ENCODE assay signal across 13 mouse cellular contexts in genomic region chr4:131429356-131429755, GRCm38 (mm10).
DNase-seq lines count a peak whose midpoint lies in the region; ATAC-seq and TF ChIP-seq lines count a peak whose summit lies in the region.
"Had no signal": no experiment of that assay in that cellular context is flagged by ENCODE, and none has a peak within 500 bp of the region (broad histone marks: within the 10 kb centered on the region; RNA-seq: fewer than 3 reads in every experiment).

No protein-coding gene starts in this region.

- no peak overlapping the region for H3K4me3 ChIP-seq in forebrain, postnatal 0 days (ENCODE audit: low read depth, low read length)
- H3K4me3 ChIP-seq in neural tube, embryonic 12.5 days, result no peak overlapping the region
- no peak overlapping the region for H3K4me3 ChIP-seq in lung, adult 2 months (replicated peaks; ENCODE audit: extremely low read depth, low read depth, low read length)
- H3K4me3 ChIP-seq: embryonic facial prominence, embryonic 13.5 days; heart, embryonic 15.5 days; liver, embryonic 13.5 days; midbrain, embryonic 12.5 days had no signal

- intact Hi-C loops in left cerebral cortex, postnatal 25 days (cut with DNase I), result no loop called here

- H3K4me2 ChIP-seq in forebrain, postnatal 0 days (ENCODE audit: low read depth), result no peak overlapping the region
- H3K4me2 ChIP-seq in neural tube, embryonic 12.5 days (replicated peaks), result peak overlapping the region; percentile 3; the same call in 1 of the 2 replicates
- H3K4me2 ChIP-seq: embryonic facial prominence, embryonic 13.5 days; heart, embryonic 15.5 days; liver, embryonic 13.5 days; midbrain, embryonic 12.5 days had no signal

- no peaks in the 10 kb centered on the region for H3K9me3 ChIP-seq in forebrain, postnatal 0 days (ENCODE audit: low read length)
- H3K9me3 ChIP-seq in neural tube, embryonic 12.5 days, result no peaks in the 10 kb centered on the region
- H3K9me3 ChIP-seq: embryonic facial prominence, embryonic 13.5 days; heart, embryonic 15.5 days; liver, embryonic 13.5 days; midbrain, embryonic 12.5 days had no signal

- H3K27ac ChIP-seq in forebrain, postnatal 0 days (ENCODE audit: low read depth, low read length), result no peak overlapping the region; the same call in 1 of the 2 replicates
- H3K27ac ChIP-seq in neural tube, embryonic 12.5 days, result no peak overlapping the region
- H3K27ac ChIP-seq: embryonic facial prominence, embryonic 13.5 days; heart, embryonic 15.5 days; liver, embryonic 13.5 days; midbrain, embryonic 12.5 days had no signal

- 0 out of 2 replicates have a peak, but pooled peaks cover 19% of the 10 kb centered on the region for H3K4me1 ChIP-seq in forebrain, postnatal 0 days (ENCODE audit: insufficient read depth)
- H3K4me1 ChIP-seq in neural tube, embryonic 12.5 days, result peaks cover 31% of the 10 kb centered on the region
- H3K4me1 ChIP-seq in lung, adult 2 months (ENCODE audit: control insufficient read depth, insufficient read depth, low read length), result no peaks in the 10 kb centered on the region
- H3K4me1 ChIP-seq: heart, embryonic 15.5 days; liver, embryonic 13.5 days had no signal

- 38% methylated on average over 11 of the region's 11 CpGs for WGBS in forebrain, postnatal 0 days
- 42% methylated on average over 11 of the region's 11 CpGs for WGBS in neural tube, embryonic 12.5 days
- 72% methylated on average over 11 of the region's 11 CpGs for WGBS in lung, adult 2 months

- no peaks in the 10 kb centered on the region for H3K36me3 ChIP-seq in forebrain, postnatal 0 days (ENCODE audit: insufficient read depth)
- H3K36me3 ChIP-seq in neural tube, embryonic 12.5 days, result no peaks in the 10 kb centered on the region
- H3K36me3 ChIP-seq: embryonic facial prominence, embryonic 13.5 days; heart, embryonic 15.5 days; liver, embryonic 13.5 days; midbrain, embryonic 12.5 days had no signal

- no peak for TF ChIP-seq POLR2A in lung, adult 2 months (IDR thresholded peaks at IDR 0.05; ENCODE audit: borderline replicate concordance, extremely low read depth, low read depth, low read length)

- H3K27me3 ChIP-seq in forebrain, postnatal 0 days (ENCODE audit: insufficient read depth, low read length), result no peaks in the 10 kb centered on the region
- no peaks in the 10 kb centered on the region for H3K27me3 ChIP-seq in neural tube, embryonic 12.5 days (replicated peaks)
- H3K27me3 ChIP-seq: heart, embryonic 15.5 days; liver, embryonic 13.5 days; midbrain, embryonic 12.5 days had no signal

- peak; percentile 40; the same call in 1 of the 2 replicates for ATAC-seq in forebrain, postnatal 0 days
- ATAC-seq in neural tube, embryonic 12.5 days (ENCODE audit: low FRiP score, low read depth), result 0 out of 2 replicates have a peak, but pooled peaks have one; percentile 23
- ATAC-seq: intestine, postnatal 0 days had no signal

- peak overlapping the region; percentile 10; the same call in 1 of the 2 replicates for H3K9ac ChIP-seq in forebrain, postnatal 0 days
- no peak overlapping the region for H3K9ac ChIP-seq in neural tube, embryonic 12.5 days
- H3K9ac ChIP-seq: embryonic facial prominence, embryonic 13.5 days; heart, embryonic 15.5 days; liver, embryonic 13.5 days; midbrain, embryonic 12.5 days had no signal

- TF ChIP-seq CTCF in forebrain, postnatal 0 days (IDR thresholded peaks at IDR 0.05; ENCODE audit: low read depth), result no peak
- TF ChIP-seq CTCF in lung, adult 2 months (IDR thresholded peaks at IDR 0.05; ENCODE audit: insufficient read depth, low read length), result no peak

- peak; percentile 50 to 57 for DNase-seq in left cerebral cortex, postnatal 25 days (ENCODE audit: low spot score in 2 of 2)
- DNase-seq in left cerebral cortex, adult 8-10 months (ENCODE audit: low spot score in 2 of 2), result no peak
- DNase-seq in cerebellum, postnatal 25 days, result peak; percentile 35 to 36
- DNase-seq in forebrain, postnatal 0 days, result no peak
- no peak for DNase-seq in lung, adult 2 months
- no peak for DNase-seq in spleen, adult 18-20 months
- DNase-seq: gastrocnemius, postnatal 10 days; liver, embryonic 13.5 days had no signal

Comparison
In these comparisons a context has a peak if more than half of its experiments do, and no peak if none do; other contexts are left out.
1. DNase-seq: peak in left cerebral cortex, postnatal 25 days (2 of 2) and cerebellum, postnatal 25 days (2 of 2); none in left cerebral cortex, adult 8-10 months (0 of 2), forebrain, postnatal 0 days (single experiment), lung, adult 2 months (single experiment) and spleen, adult 18-20 months (0 of 2).